8 mouse cellular contexts compared by ENCODE assay signal in genomic region chr5:123109452-123110203, GRCm38 (mm10). TPM values are rescaled to one million over a fixed set of nuclear protein-coding genes. Genes with fewer than 3 reads are reported as not detected.
DNase-seq lines count a peak whose midpoint lies in the region; ATAC-seq and TF ChIP-seq lines count a peak whose summit lies in the region.

No protein-coding gene starts in this region.

- intact Hi-C loops in heart, postnatal 25 days (cut with DNase I), result no loop called here

- WGBS in heart, embryonic 13.5 days, result 34% methylated on average over 13 of the region's 13 CpGs
- 34% methylated on average over 13 of the region's 13 CpGs for WGBS in heart, postnatal 0 days
- 33% methylated on average over 13 of the region's 13 CpGs for WGBS in neural tube, embryonic 12.5 days

- H3K27me3 ChIP-seq in heart, embryonic 13.5 days (replicated peaks), result no peaks in the 10 kb centered on the region
- H3K27me3 ChIP-seq in heart, postnatal 0 days (ENCODE audit: control insufficient read depth, insufficient read depth, low read length), result no peaks in the 10 kb centered on the region
- no peaks in the 10 kb centered on the region for H3K27me3 ChIP-seq in neural tube, embryonic 12.5 days (replicated peaks)

- no peak overlapping the region for H3K9ac ChIP-seq in heart, embryonic 13.5 days
- no peak overlapping the region; the same call in 1 of the 2 replicates for H3K9ac ChIP-seq in heart, postnatal 0 days (replicated peaks; ENCODE audit: low read depth, low read length)
- H3K9ac ChIP-seq in neural tube, embryonic 12.5 days, result no peak overlapping the region

- no peak for DNase-seq in heart, postnatal 25 days (ENCODE audit: low spot score)
- DNase-seq in cerebellum, adult 9-11 months, result peak; percentile 61
- peak; percentile 36 for DNase-seq in heart, postnatal 0 days (ENCODE audit: low spot score)
- peak; percentile 60 to 71 for DNase-seq in kidney, postnatal 4 days
- no peak for DNase-seq in thymus, postnatal 36 days
- DNase-seq in spleen, adult 18-20 months, result no peak

- H3K4me1 ChIP-seq in heart, embryonic 13.5 days, result peaks cover 24% of the 10 kb centered on the region
- H3K4me1 ChIP-seq in heart, postnatal 0 days (ENCODE audit: control insufficient read depth, insufficient read depth), result peaks cover 9% of the 10 kb centered on the region; the same call in 1 of the 2 replicates
- peaks cover 24% of the 10 kb centered on the region for H3K4me1 ChIP-seq in neural tube, embryonic 12.5 days

- no peak for TF ChIP-seq EP300 in heart, postnatal 0 days (IDR thresholded peaks at IDR 0.05; ENCODE audit: low read depth)

- no peak for ATAC-seq in heart, embryonic 13.5 days (ENCODE audit: extremely low read depth, insufficient number of reproducible peaks, low FRiP score, low TSS enrichment)
- ATAC-seq in heart, postnatal 0 days (ENCODE audit: insufficient read depth, low read depth), result peak; percentile 60
- peak; percentile 50; the same call in 1 of the 2 replicates for ATAC-seq in neural tube, embryonic 12.5 days (ENCODE audit: low FRiP score, low read depth)

- H3K4me3 ChIP-seq in heart, embryonic 13.5 days, result peak overlapping the region; percentile 11; the same call in 1 of the 2 replicates
- H3K4me3 ChIP-seq in heart, postnatal 0 days (ENCODE audit: low read depth, low read length), result no peak overlapping the region
- H3K4me3 ChIP-seq in neural tube, embryonic 12.5 days, result no peak overlapping the region

- no peaks in the 10 kb centered on the region for H3K9me3 ChIP-seq in heart, embryonic 13.5 days
- no peaks in the 10 kb centered on the region for H3K9me3 ChIP-seq in heart, postnatal 0 days (replicated peaks; ENCODE audit: control insufficient read depth, low read length)
- no peaks in the 10 kb centered on the region for H3K9me3 ChIP-seq in neural tube, embryonic 12.5 days

- H3K4me2 ChIP-seq in heart, embryonic 13.5 days, result peak overlapping the region; percentile 57
- H3K4me2 ChIP-seq in heart, postnatal 0 days (ENCODE audit: low read depth, low read length), result peak overlapping the region; percentile 42
- peak overlapping the region; percentile 36 for H3K4me2 ChIP-seq in neural tube, embryonic 12.5 days (replicated peaks)

- no peak overlapping the region for H3K27ac ChIP-seq in heart, embryonic 13.5 days (replicated peaks)
- H3K27ac ChIP-seq in heart, postnatal 0 days (ENCODE audit: low read depth), result no peak overlapping the region
- H3K27ac ChIP-seq in neural tube, embryonic 12.5 days, result peak overlapping the region; percentile 33; the same call in 1 of the 2 replicates

- 0 out of 2 replicates have a peak, but pooled peaks cover 6% of the 10 kb centered on the region for H3K36me3 ChIP-seq in heart, embryonic 13.5 days
- H3K36me3 ChIP-seq in heart, postnatal 0 days (replicated peaks; ENCODE audit: control insufficient read depth, insufficient read depth, low read length), result no peaks in the 10 kb centered on the region
- no peaks in the 10 kb centered on the region for H3K36me3 ChIP-seq in neural tube, embryonic 12.5 days

- no peak for TF ChIP-seq CTCF in heart, postnatal 0 days (IDR thresholded peaks at IDR 0.05; ENCODE audit: low read depth)

RNA-seq across cellular contexts. Expression of gene Rhof, which starts 22.9 kb away (rescaled TPM):
- polyA plus RNA-seq in heart, embryonic 13.5 days (2015; fragmentation: Nextera tagmentation; extraction: Ambion mirVana), result 0.94 and 1.7 TPM in 2 replicates
- total RNA-seq in heart, postnatal 25 days (2021), result under 1 TPM; 0.36 to 0.45 TPM
- 1.4 and 2.1 TPM in 2 replicates for total RNA-seq in heart, postnatal 0 days (2014; rRNA removed; ENCODE audit: low replicate concordance)
- polyA plus RNA-seq in heart, postnatal 0 days (2015; fragmentation: Nextera tagmentation; extraction: Ambion mirVana), result 0.71 and 1.1 TPM in 2 replicates
- 2.4 and 2.9 TPM in 2 replicates for polyA plus RNA-seq in neural tube, embryonic 12.5 days (2016; fragmentation: Nextera tagmentation; extraction: Ambion mirVana)

RNA-seq across cellular contexts. Expression of gene Setd1b, which starts 32.4 kb away (rescaled TPM):
- 6.1 and 6.2 TPM in 2 replicates for polyA plus RNA-seq in heart, embryonic 13.5 days (2015; fragmentation: Nextera tagmentation; extraction: Ambion mirVana)
- total RNA-seq in heart, postnatal 25 days (2021), result 10 to 100 TPM; 14.4 to 18.4 TPM
- 5.5 and 6.1 TPM in 2 replicates for total RNA-seq in heart, postnatal 0 days (2014; rRNA removed; ENCODE audit: low replicate concordance)
- polyA plus RNA-seq in heart, postnatal 0 days (2015; fragmentation: Nextera tagmentation; extraction: Ambion mirVana), result 4.9 and 5.1 TPM in 2 replicates
- 12.9 and 13.0 TPM in 2 replicates for polyA plus RNA-seq in neural tube, embryonic 12.5 days (2016; fragmentation: Nextera tagmentation; extraction: Ambion mirVana)

RNA-seq across cellular contexts. Expression of gene Tmem120b, which starts 41.4 kb away (rescaled TPM):
- 11.8 and 12.9 TPM in 2 replicates for polyA plus RNA-seq in heart, embryonic 13.5 days (2015; fragmentation: Nextera tagmentation; extraction: Ambion mirVana)
- 10 to 100 TPM in 1 of 2 experiments, 1 to 10 TPM in 1; 8.6 to 10.6 TPM for total RNA-seq in heart, postnatal 25 days (2021)
- 6.5 and 8.7 TPM in 2 replicates for total RNA-seq in heart, postnatal 0 days (2014; rRNA removed; ENCODE audit: low replicate concordance)
- 10.7 and 11.1 TPM in 2 replicates for polyA plus RNA-seq in heart, postnatal 0 days (2015; fragmentation: Nextera tagmentation; extraction: Ambion mirVana)
- polyA plus RNA-seq in neural tube, embryonic 12.5 days (2016; fragmentation: Nextera tagmentation; extraction: Ambion mirVana), result 17.4 and 19.4 TPM in 2 replicates

RNA-seq across cellular contexts. Expression of gene Psmd9, which starts 59.6 kb away (rescaled TPM):
- 57.2 and 62.8 TPM in 2 replicates for polyA plus RNA-seq in heart, embryonic 13.5 days (2015; fragmentation: Nextera tagmentation; extraction: Ambion mirVana)
- total RNA-seq in heart, postnatal 25 days (2021), result 10 to 100 TPM; 15.6 to 16.7 TPM
- total RNA-seq in heart, postnatal 0 days (2014; rRNA removed; ENCODE audit: low replicate concordance), result 11.2 and 19.5 TPM in 2 replicates
- polyA plus RNA-seq in heart, postnatal 0 days (2015; fragmentation: Nextera tagmentation; extraction: Ambion mirVana), result 54.0 and 54.9 TPM in 2 replicates
- 74.1 and 77.7 TPM in 2 replicates for polyA plus RNA-seq in neural tube, embryonic 12.5 days (2016; fragmentation: Nextera tagmentation; extraction: Ambion mirVana)

Comparison
In these comparisons a context has a peak if more than half of its experiments do, and no peak if none do; other contexts are left out.
1. DNase-seq: peak in cerebellum, adult 9-11 months (single experiment), heart, postnatal 0 days (single experiment) and kidney, postnatal 4 days (2 of 2); none in heart, postnatal 25 days (single experiment), thymus, postnatal 36 days (0 of 2) and spleen, adult 18-20 months (0 of 2).
2. Peak in every context shown above with its lines, with median percentiles within 50 percentile points of each other: H3K4me2 ChIP-seq.